Mouse (Mus musculus) heart, adult 2 months (tissue): Measurements from ENCODE around the gene Sumf2. TPM values are rescaled to one million over a fixed set of nuclear protein-coding genes. Genes with fewer than 3 reads are reported as not detected.
"Not testable (repeated sequence)": the region's sequence is repeated elsewhere in the genome, so short reads cannot be mapped to it uniquely, and the experiment has no call there.

Source experiments
- DNase-seq, 2 experiments: peaks; one replicate each; pipeline ENCODE4 v3.0.0; 2021
- H3K27ac ChIP-seq: fragments of 200-600 bp; 2 replicates; pipeline ENCODE4 v1.8.1; 2022
- H3K27me3 ChIP-seq: fragments of 200-500 bp; 2 replicates; pipeline ENCODE4 v1.6.1; 2012; ENCODE audit warnings: mild to moderate bottlenecking, low read length, inconsistent platforms, mixed read lengths; ENCODE audit not compliant: control insufficient read depth, insufficient read depth
- H3K36me3 ChIP-seq: fragments of 200-500 bp; 2 replicates; pipeline ENCODE4 v1.6.1; 2012; ENCODE audit warnings: low read length, inconsistent platforms; ENCODE audit not compliant: control insufficient read depth, insufficient read depth
- H3K4me1 ChIP-seq: fragments of 200-500 bp; 2 replicates; pipeline ENCODE4 v1.6.1; 2011; ENCODE audit warnings: low read length; ENCODE audit not compliant: control insufficient read depth, insufficient read depth
- H3K4me3 ChIP-seq: fragments of 200-600 bp; 2 replicates; pipeline ENCODE4 v1.8.1; 2022
- H3K79me2 ChIP-seq: fragments of 200-500 bp; replicated peaks from 2 replicates; pipeline ENCODE4 v1.6.1; 2012; ENCODE audit warnings: mild to moderate bottlenecking, inconsistent platforms, low read length, moderate library complexity, mixed read lengths; ENCODE audit not compliant: control insufficient read depth, insufficient read depth
- H3K9ac ChIP-seq: fragments of 200-500 bp; 2 replicates; pipeline ENCODE4 v1.6.1; 2012; ENCODE audit warnings: low read depth, mild to moderate bottlenecking, control low read depth, inconsistent platforms, low read length, mixed read lengths
- CTCF ChIP-seq: fragments of 200-600 bp; IDR thresholded peaks from 2 replicates; pipeline ENCODE4 v1.8.1; 2022; ENCODE audit warnings: antibody characterized with exemption, mild to moderate bottlenecking, moderate library complexity
- EP300 ChIP-seq: fragments of 200-500 bp; IDR thresholded peaks from 2 replicates; pipeline ENCODE4 v1.6.1; 2011; ENCODE audit warnings: low read depth, low read length, control low read depth; ENCODE audit not compliant: insufficient read depth
- POLR2A ChIP-seq: fragments of 200-500 bp; IDR thresholded peaks from 2 replicates; pipeline ENCODE4 v1.6.1; 2011; ENCODE audit warnings: mild to moderate bottlenecking, low read depth, low read length, control low read depth; ENCODE audit not compliant: insufficient read depth
- WGBS: fragments of 180-500 bp; shearing (Covaris S2); methylation state at CpG from one replicate; pipeline ENCODE4 v1.1.7; 2018; 5-methylcytosine and 5-hydroxymethylcytosine counted together
- intact Hi-C: fragments of 180-260 bp; cut with DNase I; formaldehyde crosslinking; loops from one replicate; pipeline ENCODE4 v1.15.1; 2025
- polyA plus RNA-seq: library from polyadenylated mRNA; depleted of rRNA; stranded (reverse); fragments of >200 nt; gene quantifications from 2 replicates; pipeline ENCODE4 v1.2.3, GENCODE M21; 2012
- total RNA-seq, 2 experiments: library from RNA; stranded (reverse); gene quantifications; 2 replicates each; pipeline ENCODE4 v1.2.3; 2021

The Sumf2 gene
- total and polyA plus RNA-seq, 3 experiments: 6.2 to 10.9 (median 9.1) TPM

- peak overlapping the region; percentile 71 for H3K27ac ChIP-seq
- no peaks in the 10 kb centered on the region for H3K79me2 ChIP-seq
- intact Hi-C loops: loop anchor here (5.0 kb wide), 1 partner anchor 266 kb away; no protein-coding TSS in a partner anchor
- peaks cover 6% of the 10 kb centered on the region; the same call in 1 of the 2 replicates for H3K36me3 ChIP-seq
- H3K4me1 ChIP-seq: peaks cover 7% of the 10 kb centered on the region
- H3K9ac ChIP-seq: peak overlapping the region; percentile 14
- peak; percentile 53 to 71 for DNase-seq
- TF ChIP-seq EP300 (0 out of 2 replicates have a peak, but pooled peaks have one; percentile 13), CTCF (no peak)
- 47% methylated on average over 9 of the region's 9 CpGs for WGBS
- H3K27me3 ChIP-seq: no peaks in the 10 kb centered on the region
- peak overlapping the region; percentile 29 for H3K4me3 ChIP-seq
Measured at GRCm38 (mm10) chr5:129877731-129878455, 31.1 kb downstream of the Sumf2 start.

GRCm38 (mm10) chr5:129878946-129879345 lies 32.2 kb downstream of the Sumf2 start:
- peak; percentile 78 to 83 for DNase-seq
- H3K79me2 ChIP-seq: no peaks in the 10 kb centered on the region
- peak overlapping the region; percentile 57 for H3K9ac ChIP-seq
- peak overlapping the region; percentile 71 for H3K27ac ChIP-seq
- H3K4me3 ChIP-seq: peak overlapping the region; percentile 29
- peaks cover 7% of the 10 kb centered on the region for H3K4me1 ChIP-seq
- H3K27me3 ChIP-seq: no peaks in the 10 kb centered on the region
- intact Hi-C loops: loop anchor here (5.0 kb wide), 1 partner anchor 267 kb away; no protein-coding TSS in a partner anchor
- 21% methylated on average over 2 of the region's 2 CpGs for WGBS
- peak; percentile 86 for TF ChIP-seq CTCF
- TF ChIP-seq EP300: peak; percentile 63; the same call in 1 of the 2 replicates
- TF ChIP-seq POLR2A: no peak
- H3K36me3 ChIP-seq: peaks cover 11% of the 10 kb centered on the region

- Histone ChIP-seq H3K27ac (no peak overlapping the region), H3K36me3 (peaks cover 19% of the 10 kb centered on the region), H3K79me2 (peaks cover 3% of the 10 kb centered on the region), H3K27me3 (no peaks in the 10 kb centered on the region), H3K4me3 (no peak overlapping the region), H3K4me1 (peaks cover 7% of the 10 kb centered on the region), H3K9ac (no peak overlapping the region)
- TF ChIP-seq EP300 (no peak), CTCF (no peak), POLR2A (no peak)
- 57% methylated on average over 3 of the region's 3 CpGs for WGBS
- no peak for DNase-seq
- intact Hi-C loops: loop anchor here (5.0 kb wide), 1 partner anchor 268 kb away; no protein-coding TSS in a partner anchor
Measured at GRCm38 (mm10) chr5:129879888-129880287, 33.1 kb downstream of the Sumf2 start.

- 7% methylated on average over 10 of the region's 10 CpGs for WGBS
- intact Hi-C loops: no loop called here
Measured at GRCm38 (mm10) chr5:129886271-129886670, 39.5 kb downstream of the Sumf2 start.

GRCm38 (mm10) chr5:129886911-129887636 lies 40.3 kb downstream of the Sumf2 start, which contains the start of gene Chchd2:
Chchd2 (minus strand) TSS chr5:129887470.
- peak; percentile 92 to 95 for DNase-seq
- intact Hi-C loops: no loop called here
- TF ChIP-seq EP300 (0 out of 2 replicates have a peak, but pooled peaks have one; percentile 30), CTCF (no peak), POLR2A (peak; percentile 97)
- peak within 1 kb of the TSS; percentile 99 for H3K4me3 ChIP-seq
- H3K27me3 ChIP-seq: no peaks in the 10 kb centered on the region
- H3K9ac ChIP-seq: peak within 1 kb of the TSS; percentile 98
- WGBS: under 1% methylated on average over 46 of the region's 46 CpGs
- peak within 1 kb of the TSS; percentile 98 for H3K27ac ChIP-seq
- peaks cover 7% of the 10 kb centered on the region for H3K79me2 ChIP-seq
- H3K4me1 ChIP-seq: no peaks in the 10 kb centered on the region; the same call in 1 of the 2 replicates
- peaks cover 21% of the 10 kb centered on the region for H3K36me3 ChIP-seq

More at GRCm38 (mm10) chr5:129886271-129886670, 39.5 kb downstream of the Sumf2 start:
- no peaks in the 10 kb centered on the region for H3K27me3 ChIP-seq
- DNase-seq: no peak
- TF ChIP-seq POLR2A (no peak), CTCF (no peak), EP300 (no peak)
- H3K79me2 ChIP-seq: peaks cover 7% of the 10 kb centered on the region
- peak overlapping the region; percentile 98 for H3K27ac ChIP-seq
- peak overlapping the region; percentile 46 for H3K9ac ChIP-seq
- H3K36me3 ChIP-seq: peaks cover 25% of the 10 kb centered on the region
- no peaks in the 10 kb centered on the region; the same call in 1 of the 2 replicates for H3K4me1 ChIP-seq
- peak overlapping the region; percentile 99 for H3K4me3 ChIP-seq

- H3K27me3 ChIP-seq, H3K27ac ChIP-seq, H3K4me3 ChIP-seq, DNase-seq, H3K4me1 ChIP-seq, H3K36me3 ChIP-seq, intact Hi-C loops, H3K79me2 ChIP-seq, H3K9ac ChIP-seq: not testable (repeated sequence)
- WGBS: 73% methylated on average over 7 of the region's 7 CpGs
Measured at GRCm38 (mm10) chr5:129890390-129890789, 43.6 kb downstream of the Sumf2 start.
